Mouse (Mus musculus) kidney, embryonic 16.5 days (tissue): ENCODE results near the gene Lamb3. TPM values are rescaled to one million over a fixed set of nuclear protein-coding genes. Genes with fewer than 3 reads are reported as not detected.
"Not testable (repeated sequence)": the region's sequence is repeated elsewhere in the genome, so short reads cannot be mapped to it uniquely, and the experiment has no call there.

Source experiments
- ATAC-seq: fragments of 200-750 bp; cut with Nextera tagmentation; 2 replicates; pipeline ENCODE4 v1.8.0; 2017; ENCODE audit warnings: moderate TSS enrichment; ENCODE audit not compliant: low FRiP score, low TSS enrichment
- H3K27ac ChIP-seq: fragments of 300-500 bp; sonication (generic); 2 replicates; pipeline ENCODE4 v1.5.1; 2014; ENCODE audit warnings: low read length
- H3K27me3 ChIP-seq: fragments of 300-500 bp; sonication (generic); 2 replicates; pipeline ENCODE4 v1.6.1; 2014; ENCODE audit warnings: low read length, control low read depth, mixed read lengths; ENCODE audit not compliant: insufficient read depth
- H3K36me3 ChIP-seq: fragments of 300-500 bp; sonication (generic); 2 replicates; pipeline ENCODE4 v1.6.1; 2014; ENCODE audit warnings: low read length, control low read depth, mixed read lengths; ENCODE audit not compliant: insufficient read depth
- H3K4me1 ChIP-seq: fragments of 300-500 bp; sonication (generic); 2 replicates; pipeline ENCODE4 v1.6.1; 2014; ENCODE audit warnings: low read length, control low read depth, mixed read lengths; ENCODE audit not compliant: insufficient read depth
- H3K4me2 ChIP-seq: fragments of 300-500 bp; sonication (generic); replicated peaks from 2 replicates; pipeline ENCODE4 v1.6.1; 2014; ENCODE audit warnings: low read depth, low read length
- H3K4me3 ChIP-seq: fragments of 300-500 bp; sonication (generic); 2 replicates; pipeline ENCODE4 v1.5.1; 2014; ENCODE audit warnings: mild to moderate bottlenecking, low read length
- H3K9ac ChIP-seq: fragments of 300-500 bp; sonication (generic); replicated peaks from 2 replicates; pipeline ENCODE4 v1.6.1; 2014; ENCODE audit warnings: low read length
- H3K9me3 ChIP-seq: fragments of 300-500 bp; sonication (generic); 2 replicates; pipeline ENCODE4 v1.6.1; 2016; ENCODE audit warnings: low read length, control low read depth
- WGBS: fragments of 180-500 bp; shearing (Covaris S2); extraction: QIAGEN DNeasy Blood & Tissue Kit; methylation state at CpG from one replicate; pipeline ENCODE4 v1.1.7; 2014; 5-methylcytosine and 5-hydroxymethylcytosine counted together
- polyA plus RNA-seq: library from polyadenylated mRNA; unstranded; fragments of >200 nt; fragmentation: Nextera tagmentation; extraction: Ambion mirVana; gene quantifications from 2 replicates; pipeline ENCODE4 v1.2.1, GENCODE M21; 2015

Gene Lamb3
- polyA plus RNA-seq, 1 experiment from 2014 or later = 2.3 TPM

DNA sequence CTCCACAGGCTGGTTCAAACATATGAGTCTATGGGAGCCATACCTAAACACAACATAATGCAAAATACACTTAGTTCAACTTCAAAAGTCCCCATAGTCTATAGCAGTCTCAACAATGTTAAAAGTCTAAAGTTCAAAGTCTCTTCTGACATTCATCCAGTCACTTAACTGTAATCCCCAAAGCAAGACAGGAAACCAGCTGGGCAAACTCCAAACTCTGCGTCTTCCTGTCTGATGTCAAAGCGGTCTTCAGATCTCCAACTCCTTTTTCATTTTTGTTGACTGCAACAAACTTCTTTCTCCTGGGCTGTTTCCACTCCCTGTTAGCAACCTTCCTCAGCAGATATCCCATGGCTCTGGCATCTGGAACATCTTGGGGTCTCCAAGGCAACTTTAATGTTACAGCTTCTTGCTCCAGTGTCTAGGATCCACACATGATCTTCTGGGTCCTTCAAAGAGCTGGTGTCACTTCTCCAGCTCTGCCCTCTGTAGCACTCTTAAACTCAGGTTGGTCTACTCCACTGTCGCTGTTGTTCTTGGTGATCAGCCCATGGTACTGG is 78.3 kb downstream of the Lamb3 start:
- not testable (repeated sequence) for H3K27me3 ChIP-seq, H3K4me3 ChIP-seq, H3K9me3 ChIP-seq, H3K9ac ChIP-seq, H3K36me3 ChIP-seq, ATAC-seq, H3K4me1 ChIP-seq, H3K27ac ChIP-seq, H3K4me2 ChIP-seq
- WGBS = 64% methylated on average over 3 of the region's 3 CpGs

DNA sequence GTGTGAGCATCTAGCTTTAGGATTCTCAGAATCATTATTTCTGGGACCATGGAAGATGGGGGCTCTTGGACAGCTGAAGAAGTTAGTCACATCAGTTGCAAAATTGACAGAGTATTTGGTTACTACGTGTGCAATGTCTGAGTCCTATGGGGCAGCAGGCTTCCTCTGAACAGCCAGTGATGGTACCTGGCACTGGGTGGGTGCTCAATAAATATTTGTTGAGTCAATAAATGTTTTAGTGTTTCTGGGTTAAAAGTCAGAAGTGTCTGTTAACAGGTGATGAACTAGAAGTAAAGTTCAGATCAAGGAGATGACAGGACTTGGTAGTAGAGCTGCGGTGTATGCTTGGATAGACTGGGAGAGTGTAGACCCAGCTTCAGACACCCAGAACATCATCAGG is 80.1 kb downstream of the Lamb3 start:
- Histone ChIP-seq H3K9me3 (no peaks in the 10 kb centered on the region), H3K27ac (no peak overlapping the region), H3K27me3 (no peaks in the 10 kb centered on the region), H3K4me2 (no peak overlapping the region), H3K4me3 (no peak overlapping the region), H3K4me1 (no peaks in the 10 kb centered on the region), H3K9ac (no peak overlapping the region), H3K36me3 (no peaks in the 10 kb centered on the region)
- 81% methylated on average over 2 of the region's 2 CpGs for WGBS
- ATAC-seq = no peak

DNA sequence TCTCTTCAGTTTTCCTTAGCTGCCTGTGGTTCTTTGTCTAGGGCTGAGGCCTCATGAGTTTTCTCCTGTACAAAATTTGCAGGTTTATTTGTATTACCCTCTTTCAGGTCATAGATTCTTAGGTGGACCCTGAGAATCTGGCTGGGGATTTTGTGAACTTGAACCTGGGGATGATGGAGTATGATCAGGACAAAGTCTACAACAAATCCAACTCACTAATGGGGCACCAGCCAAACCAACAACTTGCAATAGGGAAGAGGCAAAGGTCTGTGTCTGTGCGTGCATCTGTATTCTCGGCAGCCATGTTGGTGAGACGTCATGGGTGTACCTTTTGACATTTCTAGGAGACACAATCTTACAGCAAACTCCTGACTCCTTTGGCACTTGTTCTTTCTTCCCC is 81.6 kb downstream of the Lamb3 start:
- Histone ChIP-seq H3K4me3 (no peak overlapping the region), H3K27me3 (no peaks in the 10 kb centered on the region), H3K36me3 (no peaks in the 10 kb centered on the region), H3K9me3 (no peaks in the 10 kb centered on the region), H3K4me1 (no peaks in the 10 kb centered on the region), H3K27ac (no peak overlapping the region), H3K4me2 (no peak overlapping the region), H3K9ac (no peak overlapping the region)
- WGBS = 91% methylated on average over 3 of the region's 3 CpGs
- no peak for ATAC-seq

DNA sequence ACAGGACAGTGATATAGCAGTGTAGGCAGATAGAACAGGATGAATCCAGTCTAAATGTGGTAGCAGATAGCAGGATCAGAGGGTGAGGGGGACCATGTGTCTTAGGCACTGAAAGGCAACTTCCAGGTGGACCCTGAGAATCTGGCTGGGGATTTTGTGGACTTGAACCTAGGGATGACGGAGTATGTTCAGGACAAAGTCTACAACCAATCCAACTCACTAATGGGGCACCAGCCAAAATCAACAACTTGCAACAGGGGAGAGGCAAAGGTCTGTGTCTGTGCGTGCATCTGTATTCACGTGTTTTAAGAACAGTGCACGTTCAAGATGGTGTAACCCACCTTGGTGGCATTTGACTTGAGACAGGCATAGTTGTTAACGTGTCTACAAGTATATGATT is 82.4 kb downstream of the Lamb3 start:
- Histone ChIP-seq H3K27me3 (no peaks in the 10 kb centered on the region), H3K4me3 (no peak overlapping the region), H3K9ac (no peak overlapping the region), H3K27ac (no peak overlapping the region), H3K9me3 (no peaks in the 10 kb centered on the region), H3K36me3 (no peaks in the 10 kb centered on the region), H3K4me2 (no peak overlapping the region), H3K4me1 (no peaks in the 10 kb centered on the region)
- no peak for ATAC-seq
- WGBS = 80% methylated on average over 5 of the region's 5 CpGs

DNA sequence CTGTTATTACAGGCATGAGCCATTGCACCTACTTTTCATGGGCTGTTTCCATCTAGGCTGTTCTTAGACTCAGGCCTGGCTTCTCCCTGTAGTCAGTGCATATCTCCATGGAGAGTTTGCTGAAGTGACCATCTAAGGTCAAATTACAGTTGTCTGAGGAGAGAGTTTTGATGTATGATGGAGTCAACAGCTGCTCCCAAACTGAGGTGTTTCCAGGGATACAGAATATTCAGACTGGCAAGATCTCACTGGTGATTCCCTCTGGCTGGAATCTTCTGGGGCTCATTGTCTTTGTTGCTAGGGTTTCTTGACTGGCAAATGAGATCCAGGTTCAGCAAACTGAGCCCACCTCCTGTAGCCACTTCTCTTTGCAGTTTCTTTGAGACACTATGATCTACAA is 83.2 kb downstream of the Lamb3 start:
- Histone ChIP-seq H3K27me3 (no peaks in the 10 kb centered on the region), H3K36me3 (no peaks in the 10 kb centered on the region), H3K9ac (no peak overlapping the region), H3K4me2 (no peak overlapping the region), H3K4me3 (no peak overlapping the region), H3K27ac (no peak overlapping the region), H3K9me3 (no peaks in the 10 kb centered on the region), H3K4me1 (no peaks in the 10 kb centered on the region)
- no peak for ATAC-seq

DNA sequence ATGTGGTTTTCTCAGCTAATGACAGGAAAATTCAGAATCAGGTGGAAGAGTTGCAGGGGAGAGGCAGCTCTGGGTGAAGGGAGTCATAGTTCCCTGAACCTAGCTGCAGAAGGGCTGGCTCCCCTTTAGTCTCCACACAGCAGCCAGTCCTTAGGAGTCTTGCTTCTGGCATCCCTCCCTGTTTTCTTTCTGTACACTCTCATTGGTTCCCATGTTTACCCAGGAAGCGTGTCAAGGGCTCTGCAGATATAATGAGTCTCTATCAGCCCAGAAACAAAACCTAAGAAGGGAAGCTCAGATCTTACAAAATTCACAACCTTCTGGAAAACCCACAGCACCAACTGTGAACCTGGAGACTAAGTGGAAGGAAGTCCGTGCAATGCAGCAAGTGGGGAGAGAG is 85.5 kb downstream of the Lamb3 start:
- Histone ChIP-seq H3K36me3 (no peaks in the 10 kb centered on the region), H3K27ac (no peak overlapping the region), H3K9me3 (no peaks in the 10 kb centered on the region), H3K4me3 (no peak overlapping the region), H3K4me1 (no peaks in the 10 kb centered on the region), H3K4me2 (no peak overlapping the region), H3K27me3 (no peaks in the 10 kb centered on the region), H3K9ac (no peak overlapping the region)
- ATAC-seq = no peak
- WGBS = 39% methylated on average over 2 of the region's 2 CpGs

DNA sequence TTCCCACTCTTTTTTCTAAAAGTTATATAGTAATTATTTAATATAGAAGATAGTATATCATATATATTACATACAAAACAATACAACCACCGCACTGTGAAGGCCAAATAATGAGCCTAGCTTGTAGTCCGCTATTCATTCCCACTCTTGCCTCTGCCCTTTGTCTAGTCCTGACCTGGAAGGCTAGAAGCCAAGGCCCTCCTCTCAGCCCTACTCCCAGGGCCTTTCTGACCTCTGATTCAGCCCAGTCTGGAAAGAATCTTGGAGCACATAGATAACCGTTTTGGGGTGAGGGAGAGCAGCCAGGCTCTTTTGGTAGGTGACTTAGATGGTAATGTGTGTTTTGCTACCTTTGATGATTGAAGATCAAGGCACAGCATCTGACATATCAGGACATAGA is 86.4 kb downstream of the Lamb3 start:
- Histone ChIP-seq H3K4me2 (no peak overlapping the region), H3K4me3 (no peak overlapping the region), H3K36me3 (no peaks in the 10 kb centered on the region), H3K9ac (no peak overlapping the region), H3K27me3 (no peaks in the 10 kb centered on the region), H3K9me3 (no peaks in the 10 kb centered on the region), H3K4me1 (no peaks in the 10 kb centered on the region), H3K27ac (no peak overlapping the region)
- no peak for ATAC-seq
- 72% methylated on average over 3 of the region's 3 CpGs for WGBS

DNA sequence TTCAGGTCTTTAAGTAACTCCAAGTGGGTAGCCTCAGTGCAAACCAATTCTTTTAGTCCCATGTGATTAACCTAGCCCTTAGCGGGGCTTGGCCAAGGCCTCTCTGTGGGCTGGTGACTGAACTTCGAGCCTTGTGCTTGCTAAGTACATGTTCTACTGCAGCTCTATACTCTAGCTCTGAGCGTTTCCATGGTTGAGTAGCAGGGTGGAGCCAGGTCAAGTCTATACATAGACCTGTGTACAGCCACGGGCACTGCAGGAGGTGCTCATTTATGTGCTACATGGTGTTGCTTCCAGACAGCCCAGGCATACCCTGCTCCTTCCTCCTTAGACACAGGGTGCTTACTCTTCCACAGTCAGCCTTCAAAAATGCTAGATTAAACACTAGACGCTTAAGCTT is 88.4 kb downstream of the Lamb3 start:
- H3K4me3 ChIP-seq = no peak overlapping the region
- H3K4me1 ChIP-seq = no peaks in the 10 kb centered on the region
- no peak for ATAC-seq
- H3K4me2 ChIP-seq = no peak overlapping the region
- no peaks in the 10 kb centered on the region for H3K27me3 ChIP-seq
- H3K27ac ChIP-seq = no peak overlapping the region
- H3K9me3 ChIP-seq = no peaks in the 10 kb centered on the region
- no peak overlapping the region for H3K9ac ChIP-seq
- 76% methylated on average over 5 of the region's 5 CpGs for WGBS
- no peaks in the 10 kb centered on the region for H3K36me3 ChIP-seq

DNA sequence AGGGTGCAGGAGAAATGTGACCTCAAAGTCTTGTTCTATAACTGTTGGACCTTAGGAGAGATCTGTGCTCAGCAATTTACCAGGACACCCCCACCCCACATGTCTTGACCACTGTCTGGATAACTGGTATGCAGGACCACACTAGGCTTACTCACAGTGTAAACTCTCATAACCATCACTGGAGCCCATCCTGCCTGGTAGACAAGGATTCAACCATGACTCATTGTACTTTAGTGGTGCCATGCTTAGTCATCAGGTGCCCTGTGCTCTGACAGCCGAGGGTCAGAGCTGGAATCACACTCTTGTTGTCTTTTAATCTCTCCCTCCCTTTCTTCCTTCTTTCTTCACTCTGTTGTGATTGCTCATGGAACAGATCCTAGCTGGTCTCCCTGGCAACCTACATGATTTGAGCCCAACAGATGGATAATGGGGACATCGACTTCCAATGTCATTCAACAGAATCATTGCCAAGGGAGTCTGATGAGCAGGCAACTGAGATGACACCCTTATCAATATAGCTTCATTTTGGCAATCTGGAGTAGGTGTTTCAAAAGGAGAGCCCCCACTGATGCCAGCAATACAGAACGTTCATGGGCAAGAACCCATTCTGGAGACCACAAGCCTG is 90.8 kb downstream of the Lamb3 start:
- no peak overlapping the region for H3K9ac ChIP-seq
- no peak for ATAC-seq
- no peaks in the 10 kb centered on the region for H3K9me3 ChIP-seq
- H3K27ac ChIP-seq = no peak overlapping the region
- H3K4me1 ChIP-seq = no peaks in the 10 kb centered on the region; the same call in 1 of the 2 replicates
- H3K36me3 ChIP-seq = no peaks in the 10 kb centered on the region
- H3K4me3 ChIP-seq = no peak overlapping the region
- 85% methylated on average over 3 of the region's 3 CpGs for WGBS
- no peak overlapping the region for H3K4me2 ChIP-seq
- no peaks in the 10 kb centered on the region for H3K27me3 ChIP-seq

DNA sequence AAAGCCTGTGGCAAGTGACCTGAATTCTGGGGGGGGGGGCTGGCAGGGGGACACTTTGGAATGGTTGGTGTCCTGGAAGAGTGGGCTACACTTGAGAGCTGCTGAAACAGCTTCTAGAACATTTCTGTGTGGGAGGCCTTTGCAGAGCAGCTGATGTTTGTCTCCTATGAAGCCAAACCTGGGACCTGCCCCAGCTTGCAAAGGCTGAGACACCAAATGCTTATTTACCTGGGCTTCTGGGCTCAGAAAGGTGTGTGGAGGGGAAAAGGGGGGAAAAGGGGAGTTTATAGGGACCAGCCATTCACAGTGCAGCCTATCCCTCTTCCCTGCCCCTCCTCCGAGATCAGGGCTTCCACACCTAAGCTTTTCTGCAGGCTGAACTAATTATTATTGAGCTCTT is 92.5 kb downstream of the Lamb3 start:
- Histone ChIP-seq H3K4me3 (no peak overlapping the region), H3K27me3 (no peaks in the 10 kb centered on the region), H3K4me1 (no peaks in the 10 kb centered on the region; the same call in 1 of the 2 replicates), H3K36me3 (no peaks in the 10 kb centered on the region), H3K4me2 (no peak overlapping the region), H3K27ac (no peak overlapping the region), H3K9ac (no peak overlapping the region), H3K9me3 (no peaks in the 10 kb centered on the region)
- WGBS = 58% methylated on average over 1 of the region's 1 CpGs
- no peak for ATAC-seq
